Mouse (Mus musculus) heart, embryonic 13.5 days (tissue): ENCODE data around the gene Mid1. TPM values are rescaled to one million over a fixed set of nuclear protein-coding genes. Genes with fewer than 3 reads are reported as not detected.
"Not testable (repeated sequence)": the region's sequence is repeated elsewhere in the genome, so short reads cannot be mapped to it uniquely, and the experiment has no call there.

Experiments
- ATAC-seq: fragments of 200-750 bp; cut with Nextera tagmentation; 2 replicates; pipeline ENCODE4 v1.8.0; 2017; ENCODE audit warnings: moderate TSS enrichment; ENCODE audit not compliant: insufficient number of reproducible peaks, low FRiP score, low TSS enrichment; ENCODE audit errors: extremely low read depth
- H3K27ac ChIP-seq: fragments of 300-500 bp; sonication (generic); replicated peaks from 2 replicates; pipeline ENCODE4 v1.5.1; 2015; ENCODE audit warnings: moderate library complexity, mild to moderate bottlenecking, inconsistent platforms
- H3K27me3 ChIP-seq: fragments of 300-500 bp; sonication (generic); replicated peaks from 2 replicates; pipeline ENCODE4 v1.6.1; 2015; ENCODE audit warnings: mild to moderate bottlenecking, inconsistent platforms
- H3K36me3 ChIP-seq: fragments of 300-500 bp; sonication (generic); 2 replicates; pipeline ENCODE4 v1.6.1; 2015; ENCODE audit warnings: mild to moderate bottlenecking, inconsistent platforms
- H3K4me1 ChIP-seq: fragments of 300-500 bp; sonication (generic); 2 replicates; pipeline ENCODE4 v1.6.1; 2015; ENCODE audit warnings: inconsistent platforms
- H3K4me2 ChIP-seq: fragments of 300-500 bp; sonication (generic); 2 replicates; pipeline ENCODE4 v1.6.1; 2015; ENCODE audit warnings: inconsistent platforms, mild to moderate bottlenecking, moderate library complexity
- H3K4me3 ChIP-seq: fragments of 300-500 bp; sonication (generic); 2 replicates; pipeline ENCODE4 v1.5.1; 2015; ENCODE audit warnings: moderate library complexity, mild to moderate bottlenecking, inconsistent platforms
- H3K9ac ChIP-seq: fragments of 300-500 bp; sonication (generic); 2 replicates; pipeline ENCODE4 v1.6.1; 2015; ENCODE audit warnings: inconsistent platforms, mild to moderate bottlenecking, moderate library complexity
- H3K9me3 ChIP-seq: fragments of 300-500 bp; sonication (generic); 2 replicates; pipeline ENCODE4 v1.6.1; 2016; ENCODE audit warnings: inconsistent platforms
- WGBS: fragments of 180-500 bp; shearing (Covaris S2); methylation state at CpG from one replicate; pipeline ENCODE4 v1.1.7; 2015; ENCODE audit warnings: mixed read lengths; 5-methylcytosine and 5-hydroxymethylcytosine counted together
- polyA plus RNA-seq: library from polyadenylated mRNA; unstranded; fragments of >200 nt; fragmentation: Nextera tagmentation; extraction: Ambion mirVana; gene quantifications from 2 replicates; pipeline ENCODE4 v1.2.1, GENCODE M21; 2015

Gene Mid1
- polyA plus RNA-seq, 1 experiment from 2014 or later = 7.2 TPM

DNA sequence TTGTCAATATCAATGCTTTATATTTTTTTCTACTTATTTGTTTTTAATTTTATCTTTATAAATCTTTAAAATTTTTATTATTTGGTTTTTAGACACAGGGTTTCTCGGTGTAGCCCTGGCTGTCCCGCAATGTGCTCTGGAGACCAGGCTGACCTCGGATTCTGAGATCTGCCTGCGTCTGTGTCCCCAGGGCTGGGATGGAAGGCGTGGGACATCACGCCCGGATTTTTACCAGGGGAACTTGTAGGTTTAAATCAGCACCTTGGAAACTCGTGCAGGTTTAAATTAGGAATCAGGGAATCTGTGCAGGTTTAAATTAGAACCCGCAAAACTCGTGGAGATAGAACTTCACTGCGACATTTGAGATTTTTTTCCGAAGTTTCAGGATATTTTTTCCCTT, 336.2 kb downstream of the Mid1 start:
- H3K36me3 ChIP-seq = peaks cover 47% of the 10 kb centered on the region
- H3K4me2 ChIP-seq, H3K27ac ChIP-seq, H3K27me3 ChIP-seq, H3K9ac ChIP-seq, ATAC-seq, H3K4me1 ChIP-seq, H3K4me3 ChIP-seq: not testable (repeated sequence)
- 72% methylated on average over 12 of the region's 12 CpGs for WGBS
- H3K9me3 ChIP-seq = peaks cover 41% of the 10 kb centered on the region

DNA sequence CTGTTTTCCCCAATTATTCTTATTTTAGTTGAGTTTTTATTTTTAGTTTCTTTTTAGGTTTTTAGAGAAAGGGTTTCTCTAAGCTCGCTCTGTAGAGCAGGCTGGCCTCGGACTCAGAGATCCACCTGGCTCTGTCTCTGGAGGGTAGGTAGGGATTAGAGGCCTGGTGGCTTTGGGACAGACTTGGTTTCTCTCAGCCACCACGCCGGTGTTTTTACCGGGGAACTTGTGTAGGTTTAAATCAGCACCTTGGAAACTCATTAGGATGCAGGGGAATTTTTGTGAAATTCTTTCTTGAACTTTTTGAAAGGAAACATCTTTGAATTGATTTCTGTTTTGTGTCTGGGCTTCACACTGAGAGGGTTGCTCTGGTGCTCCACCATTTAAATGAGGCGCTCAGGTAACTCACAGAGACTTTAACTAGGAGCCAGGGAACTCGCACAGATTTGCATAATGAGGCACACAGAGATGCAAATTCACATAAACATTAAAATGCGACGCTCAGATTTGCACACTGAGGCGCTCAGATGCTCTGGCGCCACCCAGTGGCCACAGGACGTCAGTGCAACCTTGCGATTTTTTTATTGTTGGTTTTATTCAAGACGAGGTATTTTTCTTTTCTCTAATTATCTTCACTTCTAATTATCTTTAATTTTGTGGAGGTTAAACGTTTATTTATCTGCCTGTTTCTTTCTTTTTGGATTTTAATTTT, 336.9 kb downstream of the Mid1 start:
- not testable (repeated sequence) for H3K27me3 ChIP-seq, H3K4me1 ChIP-seq, H3K4me3 ChIP-seq, H3K27ac ChIP-seq, ATAC-seq, H3K9ac ChIP-seq, H3K4me2 ChIP-seq
- Histone ChIP-seq H3K9me3 (peaks cover 41% of the 10 kb centered on the region), H3K36me3 (peaks cover 43% of the 10 kb centered on the region)
- WGBS = 49% methylated on average over 15 of the region's 15 CpGs

Other genes starting within 250 kb of the Mid1 start
- 0.24 TPM in 2 replicates for gene 4933400A11Rik, start 94.4 kb downstream of the Mid1 start, polyA plus RNA-seq